Mouse (Mus musculus): Measurements from ENCODE around the gene Pter. TPM values are rescaled to one million over a fixed set of nuclear protein-coding genes. Genes with fewer than 3 reads are reported as not detected.

The Pter gene
- polyA plus RNA-seq, 1 experiment from 2014 or later, result 64.3 TPM

GRCm38 (mm10) chr2:13010460-13011341, 86.9 kb downstream of the Pter start:
- Histone ChIP-seq H3K27ac (ENCODE audit: low read depth) (no peak overlapping the region), H3K9ac (replicated peaks) (no peak overlapping the region), H3K27me3 (ENCODE audit: insufficient read depth, low read length) (peaks cover 35% of the 10 kb centered on the region), H3K9me3 (ENCODE audit: low read length) (no peaks in the 10 kb centered on the region), H3K4me1 (ENCODE audit: insufficient read depth) (peaks cover 13% of the 10 kb centered on the region), H3K36me3 (replicated peaks; ENCODE audit: insufficient read depth, low read length) (no peaks in the 10 kb centered on the region), H3K4me2 (ENCODE audit: low read depth, low read length) (peak overlapping the region; percentile 92), H3K4me3 (ENCODE audit: low read depth, low read length) (peak overlapping the region; percentile 60)
- TF ChIP-seq CTCF (IDR thresholded peaks at IDR 0.05; ENCODE audit: low read depth) (peak; percentile 30; the same call in 1 of the 2 replicates), EP300 (IDR thresholded peaks at IDR 0.05; ENCODE audit: low read depth) (no peak)
- ATAC-seq, result peak; percentile 41; the same call in 1 of the 2 replicates
- DNase-seq, result peak; percentile 49
- WGBS (ENCODE audit: insufficient replicate concordance), result 3% methylated on average over 71 of the region's 75 CpGs

GRCm38 (mm10) chr2:13011472-13011871, 87.6 kb downstream of the Pter start, which contains the start of gene C1ql3:
Gene C1ql3, minus strand, starts transcription at chr2:13011806.
- no peak for ATAC-seq
- H3K27me3 ChIP-seq (ENCODE audit: insufficient read depth, low read length), result peaks cover 35% of the 10 kb centered on the region
- H3K4me1 ChIP-seq (ENCODE audit: insufficient read depth), result peaks cover 13% of the 10 kb centered on the region
- peak within 1 kb of the TSS; percentile 60 for H3K4me3 ChIP-seq (ENCODE audit: low read depth, low read length)
- peak within 1 kb of the TSS; percentile 92 for H3K4me2 ChIP-seq (ENCODE audit: low read depth, low read length)
- TF ChIP-seq CTCF (IDR thresholded peaks at IDR 0.05; ENCODE audit: low read depth) (no peak), EP300 (IDR thresholded peaks at IDR 0.05; ENCODE audit: low read depth) (no peak)
- no peaks in the 10 kb centered on the region for H3K9me3 ChIP-seq (ENCODE audit: low read length)
- H3K27ac ChIP-seq (ENCODE audit: low read depth), result no peak within 1 kb of the TSS
- no peaks in the 10 kb centered on the region for H3K36me3 ChIP-seq (replicated peaks; ENCODE audit: insufficient read depth, low read length)
- H3K9ac ChIP-seq (replicated peaks), result no peak within 1 kb of the TSS
- no peak for DNase-seq
- 2% methylated on average over 19 of the region's 19 CpGs for WGBS (ENCODE audit: insufficient replicate concordance)

- 45% methylated on average over 3 of the region's 3 CpGs for WGBS (ENCODE audit: insufficient replicate concordance)
- Histone ChIP-seq H3K27ac (ENCODE audit: low read depth) (no peak overlapping the region), H3K9me3 (ENCODE audit: low read length) (no peaks in the 10 kb centered on the region), H3K36me3 (replicated peaks; ENCODE audit: insufficient read depth, low read length) (no peaks in the 10 kb centered on the region), H3K27me3 (ENCODE audit: insufficient read depth, low read length) (peaks cover 35% of the 10 kb centered on the region), H3K4me1 (ENCODE audit: insufficient read depth) (peaks cover 13% of the 10 kb centered on the region), H3K9ac (replicated peaks) (no peak overlapping the region), H3K4me3 (ENCODE audit: low read depth, low read length) (no peak overlapping the region), H3K4me2 (ENCODE audit: low read depth, low read length) (peak overlapping the region; percentile 92; the same call in 1 of the 2 replicates)
- TF ChIP-seq CTCF (IDR thresholded peaks at IDR 0.05; ENCODE audit: low read depth), result no peak
- DNase-seq, result no peak
- no peak for ATAC-seq
These were observed 88.1 kb downstream of the Pter start for GRCm38 (mm10) chr2:13011973-13012372.

- no peak overlapping the region for H3K9ac ChIP-seq (replicated peaks)
- no peaks in the 10 kb centered on the region for H3K27me3 ChIP-seq (ENCODE audit: insufficient read depth, low read length)
- DNase-seq, result no peak
- H3K36me3 ChIP-seq (replicated peaks; ENCODE audit: insufficient read depth, low read length), result no peaks in the 10 kb centered on the region
- no peak for ATAC-seq
- 40% methylated on average over 5 of the region's 5 CpGs for whole genome bisulfite sequencing (ENCODE audit: insufficient replicate concordance)
- no peak overlapping the region for H3K27ac ChIP-seq (ENCODE audit: low read depth)
- H3K9me3 ChIP-seq (ENCODE audit: low read length), result no peaks in the 10 kb centered on the region
- TF ChIP-seq CTCF (IDR thresholded peaks at IDR 0.05; ENCODE audit: low read depth) (no peak), EP300 (IDR thresholded peaks at IDR 0.05; ENCODE audit: low read depth) (no peak)
- no peak overlapping the region for H3K4me2 ChIP-seq (ENCODE audit: low read depth, low read length)
- H3K4me1 ChIP-seq (ENCODE audit: insufficient read depth), result no peaks in the 10 kb centered on the region
- H3K4me3 ChIP-seq (ENCODE audit: low read depth, low read length), result no peak overlapping the region
These were observed 94.5 kb downstream of the Pter start for GRCm38 (mm10) chr2:13018382-13018781.

- Histone ChIP-seq H3K9me3 (ENCODE audit: low read length) (no peaks in the 10 kb centered on the region), H3K27me3 (ENCODE audit: insufficient read depth, low read length) (no peaks in the 10 kb centered on the region), H3K4me1 (ENCODE audit: insufficient read depth) (no peaks in the 10 kb centered on the region), H3K36me3 (replicated peaks; ENCODE audit: insufficient read depth, low read length) (no peaks in the 10 kb centered on the region), H3K4me2 (ENCODE audit: low read depth, low read length) (no peak overlapping the region), H3K4me3 (ENCODE audit: low read depth, low read length) (no peak overlapping the region), H3K9ac (replicated peaks) (no peak overlapping the region), H3K27ac (ENCODE audit: low read depth) (no peak overlapping the region)
- 81% methylated on average over 1 of the region's 1 CpGs for WGBS (ENCODE audit: insufficient replicate concordance)
- no peak for TF ChIP-seq EP300 (IDR thresholded peaks at IDR 0.05; ENCODE audit: low read depth)
- no peak for TF ChIP-seq CTCF (IDR thresholded peaks at IDR 0.05; ENCODE audit: low read depth)
- ATAC-seq (no peak), DNase-seq (no peak)
These were observed 95.0 kb downstream of the Pter start for GRCm38 (mm10) chr2:13018861-13019260.

GRCm38 (mm10) chr2:13038772-13039171, 114.9 kb downstream of the Pter start:
- H3K27ac ChIP-seq (ENCODE audit: low read depth), result no peak overlapping the region
- no peaks in the 10 kb centered on the region for H3K36me3 ChIP-seq (replicated peaks; ENCODE audit: insufficient read depth, low read length)
- H3K4me1 ChIP-seq (ENCODE audit: insufficient read depth), result no peaks in the 10 kb centered on the region
- no peak overlapping the region for H3K9ac ChIP-seq (replicated peaks)
- no peaks in the 10 kb centered on the region for H3K9me3 ChIP-seq (ENCODE audit: low read length)
- ATAC-seq (no peak), DNase-seq (no peak)
- 67% methylated on average over 3 of the region's 3 CpGs for WGBS (ENCODE audit: insufficient replicate concordance)
- no peak overlapping the region for H3K4me2 ChIP-seq (ENCODE audit: low read depth, low read length)
- no peak overlapping the region for H3K4me3 ChIP-seq (ENCODE audit: low read depth, low read length)
- no peak for TF ChIP-seq CTCF (IDR thresholded peaks at IDR 0.05; ENCODE audit: low read depth)
- no peak for TF ChIP-seq EP300 (IDR thresholded peaks at IDR 0.05; ENCODE audit: low read depth)
- no peaks in the 10 kb centered on the region for H3K27me3 ChIP-seq (ENCODE audit: insufficient read depth, low read length)
